Mouse (Mus musculus): ENCODE results near the gene Atp2a2.

GRCm38 (mm10) chr5:122543392-122543791 lies 41.4 kb upstream of the Atp2a2 start:
- TF ChIP-seq POLR2A (IDR thresholded peaks at IDR 0.05; ENCODE audit: low read depth, low read length) (no peak), CTCF (IDR thresholded peaks at IDR 0.05; ENCODE audit: extremely low read depth, insufficient read length, insufficient replicate concordance, low read depth, low read length) (no peak)
